Mouse (Mus musculus): ENCODE measurements at regions not wholly inside any gene's neighbourhood (a gene's known extent, or its start where the extent isn't known, plus 50 kb on each side); places are given as distances from the start of the nearest gene placed in this dataset.

- Histone ChIP-seq H3K27me3 (ENCODE audit: control insufficient read depth, insufficient read depth, low read length) (no peaks in the 10 kb centered on the region), H3K9ac (replicated peaks; ENCODE audit: low read depth, low read length) (no peak overlapping the region), H3K27ac (ENCODE audit: low read depth) (no peak overlapping the region), H3K4me2 (ENCODE audit: low read depth, low read length) (no peak overlapping the region), H3K4me1 (ENCODE audit: control insufficient read depth, insufficient read depth) (no peaks in the 10 kb centered on the region), H3K4me3 (ENCODE audit: low read depth, low read length) (no peak overlapping the region), H3K36me3 (replicated peaks; ENCODE audit: control insufficient read depth, insufficient read depth, low read length) (no peaks in the 10 kb centered on the region), H3K9me3 (replicated peaks; ENCODE audit: control insufficient read depth, low read length) (no peaks in the 10 kb centered on the region)
- DNase-seq (ENCODE audit: low spot score) (no peak), ATAC-seq (ENCODE audit: insufficient read depth, low read depth) (no peak)
- TF ChIP-seq CTCF (IDR thresholded peaks at IDR 0.05; ENCODE audit: low read depth) (no peak), EP300 (IDR thresholded peaks at IDR 0.05; ENCODE audit: low read depth) (no peak)
- WGBS: 46% methylated on average over 5 of the region's 5 CpGs
These were observed 142.3 kb upstream of the Rack1 start for GRCm38 (mm10) chr11:48657851-48658250.

GRCm38 (mm10) chr11:48661641-48662040 is 138.5 kb upstream of the Rack1 start:
- no peak overlapping the region for H3K4me2 ChIP-seq (ENCODE audit: low read depth, low read length)
- no peaks in the 10 kb centered on the region for H3K27me3 ChIP-seq (ENCODE audit: control insufficient read depth, insufficient read depth, low read length)
- WGBS: 54% methylated on average over 4 of the region's 4 CpGs
- H3K9ac ChIP-seq (replicated peaks; ENCODE audit: low read depth, low read length): no peak overlapping the region
- TF ChIP-seq EP300 (IDR thresholded peaks at IDR 0.05; ENCODE audit: low read depth) (no peak), CTCF (IDR thresholded peaks at IDR 0.05; ENCODE audit: low read depth) (no peak)
- no peaks in the 10 kb centered on the region for H3K36me3 ChIP-seq (replicated peaks; ENCODE audit: control insufficient read depth, insufficient read depth, low read length)
- no peak overlapping the region for H3K4me3 ChIP-seq (ENCODE audit: low read depth, low read length)
- no peaks in the 10 kb centered on the region for H3K4me1 ChIP-seq (ENCODE audit: control insufficient read depth, insufficient read depth)
- H3K27ac ChIP-seq (ENCODE audit: low read depth): no peak overlapping the region
- DNase-seq (ENCODE audit: low spot score) (no peak), ATAC-seq (ENCODE audit: insufficient read depth, low read depth) (no peak)
- H3K9me3 ChIP-seq (replicated peaks; ENCODE audit: control insufficient read depth, low read length): no peaks in the 10 kb centered on the region

DNA sequence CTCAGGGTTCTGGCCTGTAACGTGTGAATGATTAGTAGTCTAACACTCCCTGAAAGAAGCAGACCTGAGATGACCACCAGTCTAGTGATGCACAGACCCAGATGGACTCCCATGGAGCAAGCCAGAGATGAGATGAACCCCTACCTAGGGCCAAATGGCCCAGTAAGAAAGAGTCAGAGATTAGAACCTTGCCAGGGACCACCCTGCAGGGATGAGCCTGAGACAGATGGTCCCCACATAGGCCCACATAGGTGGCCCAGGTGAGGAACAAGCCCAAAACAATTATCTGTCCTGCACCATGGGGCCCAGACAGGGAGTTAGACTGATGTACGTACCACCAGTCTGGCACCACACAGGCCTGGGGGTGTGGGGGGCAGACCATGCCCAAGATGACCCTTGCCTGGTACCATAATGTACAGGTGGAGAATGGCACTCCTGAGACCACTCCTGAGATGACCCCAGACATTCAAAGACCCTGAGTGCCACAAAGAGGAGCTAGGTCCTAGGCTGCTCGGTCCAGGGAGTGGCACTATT is 115.3 kb upstream of the Rack1 start:
- no peak for DNase-seq (ENCODE audit: low spot score)
- ATAC-seq (ENCODE audit: insufficient read depth, low read depth): no peak
- TF ChIP-seq CTCF (IDR thresholded peaks at IDR 0.05; ENCODE audit: low read depth) (no peak), EP300 (IDR thresholded peaks at IDR 0.05; ENCODE audit: low read depth) (no peak)
- no peaks in the 10 kb centered on the region for H3K9me3 ChIP-seq (replicated peaks; ENCODE audit: control insufficient read depth, low read length)
- H3K36me3 ChIP-seq (replicated peaks; ENCODE audit: control insufficient read depth, insufficient read depth, low read length): no peaks in the 10 kb centered on the region
- H3K27ac ChIP-seq (ENCODE audit: low read depth): no peak overlapping the region
- no peak overlapping the region for H3K9ac ChIP-seq (replicated peaks; ENCODE audit: low read depth, low read length)
- no peak overlapping the region for H3K4me3 ChIP-seq (ENCODE audit: low read depth, low read length)
- H3K27me3 ChIP-seq (ENCODE audit: control insufficient read depth, insufficient read depth, low read length): no peaks in the 10 kb centered on the region
- 57% methylated on average over 3 of the region's 3 CpGs for WGBS
- no peak overlapping the region for H3K4me2 ChIP-seq (ENCODE audit: low read depth, low read length)
- H3K4me1 ChIP-seq (ENCODE audit: control insufficient read depth, insufficient read depth): no peaks in the 10 kb centered on the region

- no peaks in the 10 kb centered on the region for H3K4me1 ChIP-seq (ENCODE audit: control insufficient read depth, insufficient read depth)
- no peak overlapping the region for H3K4me3 ChIP-seq (ENCODE audit: low read depth, low read length)
- H3K9ac ChIP-seq (replicated peaks; ENCODE audit: low read depth, low read length): no peak overlapping the region
- no peaks in the 10 kb centered on the region for H3K9me3 ChIP-seq (replicated peaks; ENCODE audit: control insufficient read depth, low read length)
- DNase-seq (ENCODE audit: low spot score) (no peak), ATAC-seq (ENCODE audit: insufficient read depth, low read depth) (no peak)
- no peaks in the 10 kb centered on the region for H3K36me3 ChIP-seq (replicated peaks; ENCODE audit: control insufficient read depth, insufficient read depth, low read length)
- H3K4me2 ChIP-seq (ENCODE audit: low read depth, low read length): no peak overlapping the region
- no peak overlapping the region for H3K27ac ChIP-seq (ENCODE audit: low read depth)
- H3K27me3 ChIP-seq (ENCODE audit: control insufficient read depth, insufficient read depth, low read length): no peaks in the 10 kb centered on the region
- 61% methylated on average over 4 of the region's 4 CpGs for WGBS
- TF ChIP-seq CTCF (IDR thresholded peaks at IDR 0.05; ENCODE audit: low read depth) (no peak), EP300 (IDR thresholded peaks at IDR 0.05; ENCODE audit: low read depth) (no peak)
These were observed 110.1 kb upstream of the Rack1 start for GRCm38 (mm10) chr11:48690070-48690469.

DNA sequence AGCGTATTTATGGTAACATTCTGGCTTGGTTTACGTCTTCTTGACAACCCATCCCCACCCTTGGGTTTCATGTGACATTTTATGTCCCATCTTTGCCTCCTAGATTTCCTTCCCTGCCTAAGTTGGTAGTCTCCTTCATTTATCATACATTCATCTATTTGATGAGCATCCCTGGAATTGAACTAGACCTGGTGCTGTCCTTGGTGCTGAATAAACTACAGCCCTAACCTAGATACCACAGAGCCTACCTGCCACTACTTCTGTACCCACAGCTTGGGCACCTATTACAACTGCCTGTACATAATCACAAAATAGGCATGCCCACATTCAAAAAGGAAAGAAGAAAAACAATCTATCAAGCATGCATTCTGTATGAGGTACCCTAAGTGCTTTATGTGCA is 103.8 kb upstream of the Rack1 start:
- H3K4me3 ChIP-seq (ENCODE audit: low read depth, low read length): no peak overlapping the region
- no peak overlapping the region for H3K27ac ChIP-seq (ENCODE audit: low read depth)
- TF ChIP-seq CTCF (IDR thresholded peaks at IDR 0.05; ENCODE audit: low read depth): no peak
- TF ChIP-seq EP300 (IDR thresholded peaks at IDR 0.05; ENCODE audit: low read depth): no peak
- DNase-seq (ENCODE audit: low spot score) (peak; percentile 7), ATAC-seq (ENCODE audit: insufficient read depth, low read depth) (no peak)
- H3K27me3 ChIP-seq (ENCODE audit: control insufficient read depth, insufficient read depth, low read length): no peaks in the 10 kb centered on the region
- 67% methylated on average over 2 of the region's 2 CpGs for whole genome bisulfite sequencing
- H3K4me2 ChIP-seq (ENCODE audit: low read depth, low read length): no peak overlapping the region
- no peak overlapping the region for H3K9ac ChIP-seq (replicated peaks; ENCODE audit: low read depth, low read length)
- H3K9me3 ChIP-seq (replicated peaks; ENCODE audit: control insufficient read depth, low read length): no peaks in the 10 kb centered on the region
- no peaks in the 10 kb centered on the region for H3K4me1 ChIP-seq (ENCODE audit: control insufficient read depth, insufficient read depth)
- no peaks in the 10 kb centered on the region for H3K36me3 ChIP-seq (replicated peaks; ENCODE audit: control insufficient read depth, insufficient read depth, low read length)

GRCm38 (mm10) chr11:48697191-48697590 is 102.9 kb upstream of the Rack1 start:
- Histone ChIP-seq H3K4me1 (ENCODE audit: control insufficient read depth, insufficient read depth) (no peaks in the 10 kb centered on the region), H3K27ac (ENCODE audit: low read depth) (no peak overlapping the region), H3K9me3 (replicated peaks; ENCODE audit: control insufficient read depth, low read length) (no peaks in the 10 kb centered on the region), H3K36me3 (replicated peaks; ENCODE audit: control insufficient read depth, insufficient read depth, low read length) (no peaks in the 10 kb centered on the region), H3K4me2 (ENCODE audit: low read depth, low read length) (no peak overlapping the region), H3K4me3 (ENCODE audit: low read depth, low read length) (no peak overlapping the region), H3K9ac (replicated peaks; ENCODE audit: low read depth, low read length) (no peak overlapping the region), H3K27me3 (ENCODE audit: control insufficient read depth, insufficient read depth, low read length) (no peaks in the 10 kb centered on the region)
- no peak for DNase-seq (ENCODE audit: low spot score)
- TF ChIP-seq EP300 (IDR thresholded peaks at IDR 0.05; ENCODE audit: low read depth) (no peak), CTCF (IDR thresholded peaks at IDR 0.05; ENCODE audit: low read depth) (no peak)
- no peak for ATAC-seq (ENCODE audit: insufficient read depth, low read depth)
